In genomic region chr5:116285532-116286176, GRCm38 (mm10) we compare ENCODE assay signal across 15 mouse cellular contexts. TPM values are rescaled to one million over a fixed set of nuclear protein-coding genes. Genes with fewer than 3 reads are reported as not detected.
DNase-seq lines count a peak whose midpoint lies in the region; ATAC-seq and TF ChIP-seq lines count a peak whose summit lies in the region.
"Had no signal": no experiment of that assay in that cellular context is flagged by ENCODE, and none has a peak within 500 bp of the region (broad histone marks: within the 10 kb centered on the region; RNA-seq: fewer than 3 reads in every experiment).

No protein-coding gene starts in this region.

- 0 out of 2 replicates have a peak overlapping the region, but pooled peaks have one; percentile 29 for H3K27ac ChIP-seq in hindbrain, embryonic 10.5 days
- H3K27ac ChIP-seq in hindbrain, postnatal 0 days: no peak overlapping the region
- no peak overlapping the region for H3K27ac ChIP-seq in testis, adult 2 months (ENCODE audit: control insufficient read depth, insufficient read depth, low read depth, low read length)
- no peak overlapping the region for H3K27ac ChIP-seq in limb, embryonic 12.5 days
- H3K27ac ChIP-seq in left cerebral cortex, adult 2 months: no peak overlapping the region
- H3K27ac ChIP-seq: macrophage had no signal

- no peak for TF ChIP-seq POLR2A in testis, adult 2 months (IDR thresholded peaks at IDR 0.05; ENCODE audit: control insufficient read depth, low read depth, low read length)

- ATAC-seq in hindbrain, postnatal 0 days: no peak
- no peak for ATAC-seq in limb, embryonic 12.5 days (ENCODE audit: insufficient number of reproducible peaks, insufficient read depth, low FRiP score, low TSS enrichment, low read depth)
- ATAC-seq: inflammation-experienced regulatory T-cells, adult 6 months had no signal

- intact Hi-C loops in left cerebral cortex, adult 2 months (cut with DNase I): no loop called here

- H3K4me1 ChIP-seq in hindbrain, embryonic 10.5 days (replicated peaks): peaks cover 42% of the 10 kb centered on the region
- peaks cover 15% of the 10 kb centered on the region; the same call in 1 of the 2 replicates for H3K4me1 ChIP-seq in hindbrain, postnatal 0 days (ENCODE audit: insufficient read depth, low read length)
- peaks cover 34% of the 10 kb centered on the region for H3K4me1 ChIP-seq in testis, adult 2 months (ENCODE audit: control insufficient read depth, insufficient read depth, low read length)
- H3K4me1 ChIP-seq in limb, embryonic 12.5 days (replicated peaks): peaks cover 37% of the 10 kb centered on the region

- no peak overlapping the region for H3K9ac ChIP-seq in hindbrain, postnatal 0 days (replicated peaks; ENCODE audit: low read length)
- H3K9ac ChIP-seq in limb, embryonic 12.5 days (replicated peaks): 0 out of 2 replicates have a peak overlapping the region, but pooled peaks have one; percentile 23

- 51% methylated on average over 15 of the region's 15 CpGs for WGBS in hindbrain, embryonic 10.5 days
- WGBS in hindbrain, postnatal 0 days: 39% methylated on average over 15 of the region's 15 CpGs
- WGBS in limb, embryonic 12.5 days: 20% methylated on average over 15 of the region's 15 CpGs

- H3K4me3 ChIP-seq in hindbrain, embryonic 10.5 days: no peak overlapping the region
- H3K4me3 ChIP-seq in hindbrain, postnatal 0 days (ENCODE audit: low read length): no peak overlapping the region
- peak overlapping the region; percentile 60 for H3K4me3 ChIP-seq in testis, adult 2 months (ENCODE audit: control insufficient read depth, low read depth, low read length)
- no peak overlapping the region for H3K4me3 ChIP-seq in limb, embryonic 12.5 days (replicated peaks)
- no peak overlapping the region for H3K4me3 ChIP-seq in left cerebral cortex, adult 2 months

- no peak for TF ChIP-seq CTCF in hindbrain, postnatal 0 days (IDR thresholded peaks at IDR 0.05; ENCODE audit: low read depth)
- no peak for TF ChIP-seq CTCF in testis, adult 2 months (IDR thresholded peaks at IDR 0.05; ENCODE audit: control insufficient read depth, insufficient read depth, insufficient replicate concordance, low read depth, low read length)
- TF ChIP-seq CTCF in left cerebral cortex, adult 2 months (IDR thresholded peaks at IDR 0.05): no peak

- no peaks in the 10 kb centered on the region for H3K36me3 ChIP-seq in hindbrain, embryonic 10.5 days
- no peaks in the 10 kb centered on the region for H3K36me3 ChIP-seq in hindbrain, postnatal 0 days (ENCODE audit: insufficient read depth, low read length)
- H3K36me3 ChIP-seq in testis, adult 2 months (ENCODE audit: control insufficient read depth, insufficient read depth, low read length): no peaks in the 10 kb centered on the region
- no peaks in the 10 kb centered on the region for H3K36me3 ChIP-seq in limb, embryonic 12.5 days

- H3K4me2 ChIP-seq in hindbrain, postnatal 0 days (ENCODE audit: low read depth, low read length): no peak overlapping the region
- peak overlapping the region; percentile 24; the same call in 1 of the 2 replicates for H3K4me2 ChIP-seq in limb, embryonic 12.5 days

- H3K9me3 ChIP-seq in hindbrain, embryonic 10.5 days: no peaks in the 10 kb centered on the region
- no peaks in the 10 kb centered on the region for H3K9me3 ChIP-seq in hindbrain, postnatal 0 days (ENCODE audit: low read length)
- no peaks in the 10 kb centered on the region; the same call in 1 of the 2 replicates for H3K9me3 ChIP-seq in limb, embryonic 12.5 days

- no peak for DNase-seq in hindbrain, embryonic 10.5 days (ENCODE audit: low spot score)
- DNase-seq in hindbrain, postnatal 0 days (ENCODE audit: low spot score): no peak
- DNase-seq in testis, postnatal 10 days (ENCODE audit: low spot score): no peak
- no peak for DNase-seq in right cerebral cortex, postnatal 25 days
- DNase-seq in left cerebral cortex, adult 2 months (ENCODE audit: extremely low spot score in 1 of 2, low spot score in 2 of 2): no peak
- DNase-seq: adrenal gland, postnatal 25 days; cerebellum, postnatal 25 days; kidney, postnatal 25 days; lung, adult 18-20 months; thymus, postnatal 4 days had no signal

- peaks cover 4% of the 10 kb centered on the region; the same call in 1 of the 2 replicates for H3K27me3 ChIP-seq in hindbrain, embryonic 10.5 days (ENCODE audit: insufficient read depth, poor library complexity, severe bottlenecking)
- no peaks in the 10 kb centered on the region for H3K27me3 ChIP-seq in hindbrain, postnatal 0 days (ENCODE audit: insufficient read depth, low read length)
- no peaks in the 10 kb centered on the region for H3K27me3 ChIP-seq in testis, adult 2 months (ENCODE audit: control insufficient read depth, insufficient read depth, low read length)
- peaks cover 3% of the 10 kb centered on the region; the same call in 1 of the 2 replicates for H3K27me3 ChIP-seq in limb, embryonic 12.5 days

RNA-seq across cellular contexts. Expression of gene Ccdc60, which starts 3.1 kb away (rescaled TPM):
- 1.3 and 2.1 TPM in 2 replicates for polyA plus RNA-seq in hindbrain, embryonic 10.5 days (2016; fragmentation: Nextera tagmentation; extraction: Ambion mirVana)
- total RNA-seq in hindbrain, postnatal 0 days (2014; rRNA removed): 0.73 and 0.79 TPM in 2 replicates
- 2.3 and 2.7 TPM in 2 replicates for polyA plus RNA-seq in hindbrain, postnatal 0 days (2015; fragmentation: Nextera tagmentation; extraction: Ambion mirVana)
- polyA plus RNA-seq in testis, adult 2 months (2012; rRNA removed): 205 and 227 TPM in 2 replicates
- polyA plus RNA-seq in limb, embryonic 12.5 days (2016; fragmentation: Nextera tagmentation; extraction: Ambion mirVana): 1.4 and 1.7 TPM in 2 replicates
- under 1 TPM; 0.23 to 0.27 TPM for total RNA-seq in left cerebral cortex, adult 2 months (2021)
- total RNA-seq: adrenal gland, postnatal 25 days; MEL had no signal
- polyA plus RNA-seq: macrophage had no signal

Comparison
In these comparisons a context has a peak if more than half of its experiments do, and no peak if none do; other contexts are left out.
1. RNA of gene Ccdc60, which starts 3.1 kb away (polyA plus RNA-seq): 205 to 227 TPM in testis, adult 2 months; 2.3 to 2.7 TPM in hindbrain, postnatal 0 days, 1.3 to 2.1 TPM in hindbrain, embryonic 10.5 days and 1.4 to 1.7 TPM in limb, embryonic 12.5 days; every median in the first group is over 10 times any median in the second.